Mouse (Mus musculus) neural tube, embryonic 10.5 days (tissue): ENCODE results near the gene Arpc5.
A peak's percentile ranks its signal among the peaks of the same experiment; 100 is the strongest.

Experiments used
- DNase-seq: peaks from one replicate; pipeline ENCODE4 v3.0.0-alpha.2; 2017; ENCODE audit warnings: low spot score; ENCODE audit errors: extremely low spot score

Arpc5 gene

GRCm38 (mm10) chr1:152810533-152811439, 44.4 kb downstream of the Arpc5 start:
- DNase-seq: no peak

GRCm38 (mm10) chr1:152815265-152815701, 48.9 kb downstream of the Arpc5 start:
- peak; percentile 64 for DNase-seq

GRCm38 (mm10) chr1:152817027-152817769, 50.9 kb downstream of the Arpc5 start:
- peak; percentile 63 for DNase-seq

DNA sequence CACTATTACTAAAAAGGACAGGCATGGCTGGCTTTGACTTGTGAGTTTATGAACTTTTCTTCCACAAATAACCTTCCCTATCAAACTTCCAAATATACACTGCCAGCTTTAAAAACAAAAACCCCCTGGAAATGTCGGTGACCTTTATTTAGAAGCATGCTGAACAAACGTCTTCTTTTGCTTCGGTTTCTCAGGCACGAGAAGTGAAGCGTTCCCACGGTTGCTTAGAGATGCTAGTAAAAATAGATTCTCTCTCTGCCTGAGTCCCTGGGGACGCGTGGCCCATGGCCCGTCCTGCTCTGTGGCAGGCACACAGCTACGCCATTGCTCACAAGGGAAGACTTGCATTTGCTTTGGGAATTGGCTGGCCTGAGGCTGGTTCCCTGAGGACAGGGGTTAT, 51.5 kb downstream of the Arpc5 start:
- DNase-seq: peak; percentile 36

GRCm38 (mm10) chr1:152819558-152819957, 53.2 kb downstream of the Arpc5 start:
- no peak for DNase-seq

GRCm38 (mm10) chr1:152820911-152821695, 54.8 kb downstream of the Arpc5 start:
- DNase-seq: no peak

- no peak for DNase-seq
Measured at GRCm38 (mm10) chr1:152821746-152822145, 55.4 kb downstream of the Arpc5 start.

- DNase-seq: no peak
Measured at GRCm38 (mm10) chr1:152824206-152824605, 57.9 kb downstream of the Arpc5 start.
